Mouse (Mus musculus) kidney, embryonic 16.5 days (tissue): Measurements from ENCODE around the gene Trp73. TPM values are rescaled to one million over a fixed set of nuclear protein-coding genes. Genes with fewer than 3 reads are reported as not detected.

Source experiments
- ATAC-seq: fragments of 200-750 bp; cut with Nextera tagmentation; 2 replicates; pipeline ENCODE4 v1.8.0; 2017; ENCODE audit warnings: moderate TSS enrichment; ENCODE audit not compliant: low FRiP score, low TSS enrichment
- H3K27ac ChIP-seq: fragments of 300-500 bp; sonication (generic); 2 replicates; pipeline ENCODE4 v1.5.1; 2014; ENCODE audit warnings: low read length
- H3K27me3 ChIP-seq: fragments of 300-500 bp; sonication (generic); 2 replicates; pipeline ENCODE4 v1.6.1; 2014; ENCODE audit warnings: low read length, control low read depth, mixed read lengths; ENCODE audit not compliant: insufficient read depth
- H3K36me3 ChIP-seq: fragments of 300-500 bp; sonication (generic); 2 replicates; pipeline ENCODE4 v1.6.1; 2014; ENCODE audit warnings: low read length, control low read depth, mixed read lengths; ENCODE audit not compliant: insufficient read depth
- H3K4me1 ChIP-seq: fragments of 300-500 bp; sonication (generic); 2 replicates; pipeline ENCODE4 v1.6.1; 2014; ENCODE audit warnings: low read length, control low read depth, mixed read lengths; ENCODE audit not compliant: insufficient read depth
- H3K4me2 ChIP-seq: fragments of 300-500 bp; sonication (generic); replicated peaks from 2 replicates; pipeline ENCODE4 v1.6.1; 2014; ENCODE audit warnings: low read depth, low read length
- H3K4me3 ChIP-seq: fragments of 300-500 bp; sonication (generic); 2 replicates; pipeline ENCODE4 v1.5.1; 2014; ENCODE audit warnings: mild to moderate bottlenecking, low read length
- H3K9ac ChIP-seq: fragments of 300-500 bp; sonication (generic); replicated peaks from 2 replicates; pipeline ENCODE4 v1.6.1; 2014; ENCODE audit warnings: low read length
- H3K9me3 ChIP-seq: fragments of 300-500 bp; sonication (generic); 2 replicates; pipeline ENCODE4 v1.6.1; 2016; ENCODE audit warnings: low read length, control low read depth
- WGBS: fragments of 180-500 bp; shearing (Covaris S2); extraction: QIAGEN DNeasy Blood & Tissue Kit; methylation state at CpG from one replicate; pipeline ENCODE4 v1.1.7; 2014; 5-methylcytosine and 5-hydroxymethylcytosine counted together
- polyA plus RNA-seq: library from polyadenylated mRNA; unstranded; fragments of >200 nt; fragmentation: Nextera tagmentation; extraction: Ambion mirVana; gene quantifications from 2 replicates; pipeline ENCODE4 v1.2.1, GENCODE M21; 2015

Gene Trp73
- polyA plus RNA-seq, 1 experiment from 2014 or later, result 0.31 TPM

GRCm38 (mm10) chr4:154012132-154012882 is 127.7 kb downstream of the Trp73 start:
- Histone ChIP-seq H3K4me2 (peak overlapping the region; percentile 98), H3K27me3 (no peaks in the 10 kb centered on the region), H3K9ac (peak overlapping the region; percentile 96), H3K4me1 (peaks cover 15% of the 10 kb centered on the region), H3K4me3 (peak overlapping the region; percentile 100), H3K27ac (peak overlapping the region; percentile 50; the same call in 1 of the 2 replicates), H3K9me3 (no peaks in the 10 kb centered on the region), H3K36me3 (peaks cover 27% of the 10 kb centered on the region)
- ATAC-seq, result no peak
- 2% methylated on average over 55 of the region's 55 CpGs for WGBS

DNA sequence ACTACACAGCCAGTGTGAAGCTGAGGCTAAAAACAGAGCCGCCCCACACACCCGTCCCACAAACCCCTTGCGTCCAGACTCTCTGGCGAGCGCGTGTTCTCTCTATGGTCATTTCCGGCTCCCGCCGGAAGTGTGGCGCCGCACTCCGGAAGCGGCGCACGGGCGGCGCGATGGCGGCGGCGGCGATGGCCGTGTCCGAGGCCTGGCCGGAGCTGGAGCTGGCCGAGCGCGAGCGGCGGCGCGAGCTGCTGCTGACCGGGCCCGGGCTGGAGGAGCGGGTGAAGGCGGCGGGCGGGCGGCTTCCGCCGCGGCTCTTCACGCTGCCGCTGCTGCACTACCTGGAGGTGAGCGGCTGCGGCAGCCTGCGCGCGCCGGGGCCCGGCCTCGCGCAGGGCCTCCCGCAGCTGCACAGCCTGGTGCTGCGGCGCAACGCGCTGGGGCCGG is 128.3 kb downstream of the Trp73 start, which contains the start of gene Lrrc47:
TSS of gene Lrrc47 (plus strand) at position 86 of the 444 bp plus-strand sequence.
- Histone ChIP-seq H3K9me3 (no peaks in the 10 kb centered on the region), H3K27me3 (no peaks in the 10 kb centered on the region), H3K36me3 (peaks cover 27% of the 10 kb centered on the region), H3K9ac (peak within 1 kb of the TSS; percentile 96), H3K4me1 (peaks cover 15% of the 10 kb centered on the region), H3K27ac (peak within 1 kb of the TSS; percentile 50; the same call in 1 of the 2 replicates), H3K4me3 (peak within 1 kb of the TSS; percentile 100), H3K4me2 (peak within 1 kb of the TSS; percentile 98)
- peak; percentile 96 for ATAC-seq
- WGBS, result 0% methylated on average over 41 of the region's 59 CpGs

GRCm38 (mm10) chr4:154010907-154011645 is 128.9 kb downstream of the Trp73 start:
- Histone ChIP-seq H3K9ac (peak overlapping the region; percentile 96), H3K4me3 (peak overlapping the region; percentile 100), H3K36me3 (peaks cover 27% of the 10 kb centered on the region), H3K4me2 (peak overlapping the region; percentile 98), H3K9me3 (no peaks in the 10 kb centered on the region), H3K4me1 (peaks cover 15% of the 10 kb centered on the region), H3K27me3 (no peaks in the 10 kb centered on the region), H3K27ac (no peak overlapping the region)
- peak; percentile 50; the same call in 1 of the 2 replicates for ATAC-seq
- WGBS, result 27% methylated on average over 13 of the region's 13 CpGs

DNA sequence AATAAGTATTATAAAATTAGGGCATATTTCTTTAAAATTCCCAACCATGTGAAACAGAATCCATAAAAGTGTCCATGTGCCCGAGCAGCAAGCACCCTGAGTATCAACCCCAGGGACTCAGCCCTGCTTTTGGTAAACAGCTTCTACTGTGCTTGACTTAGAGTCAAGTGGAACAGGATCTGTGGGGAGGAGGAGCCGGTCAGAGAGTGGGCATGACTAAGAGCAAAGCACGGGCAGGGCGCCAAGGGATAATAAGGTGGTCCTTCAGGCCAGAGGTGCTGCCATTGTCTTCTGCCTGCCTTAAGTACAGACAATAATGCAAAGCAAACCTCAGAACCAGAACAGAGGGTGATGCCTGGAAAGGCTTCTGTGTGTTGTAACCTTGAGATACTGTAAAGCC is 132.2 kb downstream of the Trp73 start:
- Histone ChIP-seq H3K4me1 (peaks cover 4% of the 10 kb centered on the region), H3K4me3 (no peak overlapping the region), H3K9me3 (no peaks in the 10 kb centered on the region), H3K27me3 (no peaks in the 10 kb centered on the region), H3K36me3 (peaks cover 33% of the 10 kb centered on the region), H3K4me2 (no peak overlapping the region), H3K9ac (no peak overlapping the region), H3K27ac (no peak overlapping the region)
- 73% methylated on average over 4 of the region's 4 CpGs for WGBS
- ATAC-seq, result no peak

DNA sequence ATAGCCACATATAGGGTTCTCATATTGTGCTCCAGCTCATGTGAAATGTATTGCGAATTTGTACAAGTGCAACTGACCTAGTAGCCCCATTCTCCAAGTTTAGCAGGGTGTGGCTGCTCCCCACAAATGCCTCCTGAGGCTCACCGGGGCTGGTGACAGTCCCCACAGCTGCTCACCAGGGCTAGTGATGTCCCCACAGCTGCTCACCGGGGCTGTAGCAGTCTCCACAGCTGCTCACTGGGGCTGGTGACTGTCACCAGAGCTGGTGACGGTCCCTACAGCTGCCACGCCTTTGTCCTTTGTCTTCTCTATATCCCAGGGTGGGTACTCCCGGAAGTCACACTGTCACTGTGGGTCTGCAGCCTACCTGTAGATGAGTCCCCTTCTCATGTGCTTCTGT is 133.7 kb downstream of the Trp73 start:
- Histone ChIP-seq H3K9me3 (no peaks in the 10 kb centered on the region), H3K9ac (no peak overlapping the region), H3K4me3 (no peak overlapping the region), H3K4me1 (no peaks in the 10 kb centered on the region), H3K27ac (no peak overlapping the region), H3K27me3 (no peaks in the 10 kb centered on the region), H3K36me3 (peaks cover 37% of the 10 kb centered on the region), H3K4me2 (no peak overlapping the region)
- WGBS, result 93% methylated on average over 6 of the region's 6 CpGs
- no peak for ATAC-seq

Other genes with a start within 250 kb of the Trp73 start
- 94.6 and 97.5 TPM in 2 replicates for gene A430005L14Rik, start 183.0 kb downstream of the Trp73 start, polyA plus RNA-seq
- 14.1 and 14.3 TPM in 2 replicates for gene Dffb, start 165.1 kb downstream of the Trp73 start, polyA plus RNA-seq
- gene Cep104, start 165.0 kb downstream of the Trp73 start, polyA plus RNA-seq, result 16.1 and 17.6 TPM in 2 replicates
- 16.8 and 21.9 TPM in 2 replicates for gene Lrrc47, start 128.5 kb downstream of the Trp73 start, polyA plus RNA-seq
- gene Smim1, start 114.0 kb downstream of the Trp73 start, polyA plus RNA-seq, result 62.4 and 66.1 TPM in 2 replicates
- gene Ccdc27, start 97.5 kb downstream of the Trp73 start, polyA plus RNA-seq, result 0.07 TPM in 1 of 2 replicates, not detected in the other
- gene Wrap73, start 2.2 kb upstream of the Trp73 start, polyA plus RNA-seq, result 41.8 and 46.0 TPM in 2 replicates
- 123 and 136 TPM in 2 replicates for gene Tprgl, start 20.5 kb upstream of the Trp73 start, polyA plus RNA-seq
- gene Megf6, start 30.5 kb upstream of the Trp73 start, polyA plus RNA-seq, result 12.3 and 15.7 TPM in 2 replicates
- 44.2 and 44.3 TPM in 2 replicates for gene Arhgef16, start 161.5 kb upstream of the Trp73 start, polyA plus RNA-seq
- 0.37 TPM in 1 of 2 replicates, not detected in the other for gene B230104I21Rik, start 195.9 kb upstream of the Trp73 start, polyA plus RNA-seq